21 mouse cellular contexts compared by ENCODE assay signal in the genomic region with DNA sequence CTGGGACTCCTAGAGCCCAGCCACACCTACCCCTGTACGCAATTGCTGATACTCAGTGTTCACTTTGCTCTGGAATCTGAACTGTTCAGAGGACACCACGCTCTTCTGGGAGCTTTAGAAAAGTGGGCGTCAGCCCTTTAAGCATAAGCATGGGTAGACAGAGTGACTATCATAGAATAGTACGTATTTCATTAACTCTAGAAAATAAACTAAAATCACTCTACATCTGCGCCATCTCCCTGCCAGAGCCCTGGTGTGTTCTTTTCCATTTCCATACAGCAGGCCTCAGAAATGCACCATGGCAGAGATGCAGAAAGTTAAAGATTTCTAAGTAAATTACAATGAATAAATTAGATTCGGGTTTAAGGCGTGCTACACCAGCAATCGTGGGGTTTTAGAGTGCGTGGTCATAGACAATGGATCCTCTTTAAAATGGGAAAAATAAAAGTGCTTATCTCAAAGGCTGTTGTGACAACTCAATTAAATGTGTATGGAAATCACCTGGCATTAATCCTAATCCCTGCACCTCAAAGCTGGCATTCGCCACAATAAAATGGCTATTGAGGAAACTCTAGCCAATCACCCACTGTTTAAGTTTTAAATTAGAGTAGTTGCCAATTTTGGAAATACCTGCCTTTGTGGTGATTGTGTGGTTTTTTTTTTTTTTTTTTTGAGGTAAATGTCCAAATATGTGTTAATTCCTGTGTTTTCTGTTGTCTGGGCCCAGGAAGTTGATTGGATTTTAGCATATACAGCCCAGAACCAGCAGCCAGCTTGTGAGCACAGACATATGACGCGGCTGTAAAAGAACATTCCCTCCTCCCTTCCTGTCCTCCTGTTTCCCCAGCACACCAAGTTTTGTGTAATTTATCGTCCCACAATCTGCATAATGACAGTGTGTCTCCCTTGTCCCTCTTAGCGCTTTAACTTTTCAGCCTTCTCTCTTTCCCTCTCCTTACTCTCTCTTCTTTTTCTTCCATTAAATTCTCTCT.
DNase-seq lines count a peak whose midpoint lies in the region; ATAC-seq and TF ChIP-seq lines count a peak whose summit lies in the region.
"Had no signal": no experiment of that assay in that cellular context is flagged by ENCODE, and none has a peak within 500 bp of the region (broad histone marks: within the 10 kb centered on the region; RNA-seq: fewer than 3 reads in every experiment).

No protein-coding gene starts in this region.

- H3K9ac ChIP-seq in forebrain, embryonic 13.5 days, result no peak overlapping the region
- H3K9ac ChIP-seq in hindbrain, embryonic 12.5 days, result no peak overlapping the region
- H3K9ac ChIP-seq in hindbrain, postnatal 0 days (replicated peaks; ENCODE audit: low read length), result no peak overlapping the region
- H3K9ac ChIP-seq: heart, embryonic 13.5 days had no signal

- TF ChIP-seq CTCF in hindbrain, postnatal 0 days (IDR thresholded peaks at IDR 0.05; ENCODE audit: low read depth), result no peak
- no peak for TF ChIP-seq CTCF in layer of hippocampus, adult 2 months (conservative IDR thresholded peaks at IDR 0.05)

- no peak overlapping the region for H3K27ac ChIP-seq in forebrain, embryonic 13.5 days
- no peak overlapping the region for H3K27ac ChIP-seq in forebrain, embryonic 10.5 days
- H3K27ac ChIP-seq in hindbrain, embryonic 12.5 days, result 0 out of 2 replicates have a peak overlapping the region, but pooled peaks have one; percentile 23
- H3K27ac ChIP-seq in hindbrain, postnatal 0 days, result no peak overlapping the region
- 0 out of 2 replicates have a peak overlapping the region, but pooled peaks have one; percentile 8 for H3K27ac ChIP-seq in layer of hippocampus, adult 2 months
- H3K27ac ChIP-seq: embryonic facial prominence, embryonic 10.5 days; gastrocnemius, adult 2 months; heart, embryonic 13.5 days had no signal

- no peak overlapping the region for H3K4me3 ChIP-seq in forebrain, embryonic 13.5 days
- no peak overlapping the region for H3K4me3 ChIP-seq in forebrain, embryonic 10.5 days
- no peak overlapping the region for H3K4me3 ChIP-seq in hindbrain, embryonic 12.5 days
- no peak overlapping the region for H3K4me3 ChIP-seq in hindbrain, postnatal 0 days (ENCODE audit: low read length)
- H3K4me3 ChIP-seq in layer of hippocampus, adult 2 months, result no peak overlapping the region
- H3K4me3 ChIP-seq: embryonic facial prominence, embryonic 10.5 days; gastrocnemius, adult 2 months; heart, embryonic 13.5 days had no signal

- peaks cover 15% of the 10 kb centered on the region; the same call in 1 of the 2 replicates for H3K27me3 ChIP-seq in forebrain, embryonic 13.5 days
- H3K27me3 ChIP-seq in forebrain, embryonic 10.5 days (ENCODE audit: poor library complexity, severe bottlenecking), result no peaks in the 10 kb centered on the region
- H3K27me3 ChIP-seq in hindbrain, embryonic 12.5 days, result no peaks in the 10 kb centered on the region
- no peaks in the 10 kb centered on the region for H3K27me3 ChIP-seq in hindbrain, postnatal 0 days (ENCODE audit: insufficient read depth, low read length)
- H3K27me3 ChIP-seq: heart, embryonic 13.5 days had no signal

- H3K4me2 ChIP-seq in forebrain, embryonic 13.5 days, result no peak overlapping the region
- H3K4me2 ChIP-seq in hindbrain, embryonic 12.5 days (replicated peaks), result no peak overlapping the region
- no peak overlapping the region for H3K4me2 ChIP-seq in hindbrain, postnatal 0 days (ENCODE audit: low read depth, low read length)
- H3K4me2 ChIP-seq: heart, embryonic 13.5 days had no signal

- H3K36me3 ChIP-seq in forebrain, embryonic 13.5 days (ENCODE audit: poor library complexity, severe bottlenecking), result no peaks in the 10 kb centered on the region
- H3K36me3 ChIP-seq in forebrain, embryonic 10.5 days (replicated peaks), result no peaks in the 10 kb centered on the region
- no peaks in the 10 kb centered on the region for H3K36me3 ChIP-seq in hindbrain, embryonic 12.5 days
- no peaks in the 10 kb centered on the region for H3K36me3 ChIP-seq in hindbrain, postnatal 0 days (ENCODE audit: insufficient read depth, low read length)
- H3K36me3 ChIP-seq: embryonic facial prominence, embryonic 10.5 days; G1E; heart, embryonic 13.5 days had no signal

- peaks cover 40% of the 10 kb centered on the region for H3K4me1 ChIP-seq in forebrain, embryonic 13.5 days
- peaks cover 38% of the 10 kb centered on the region for H3K4me1 ChIP-seq in forebrain, embryonic 10.5 days
- peaks cover 11% of the 10 kb centered on the region; the same call in 1 of the 2 replicates for H3K4me1 ChIP-seq in hindbrain, embryonic 12.5 days
- no peaks in the 10 kb centered on the region for H3K4me1 ChIP-seq in hindbrain, postnatal 0 days (ENCODE audit: insufficient read depth, low read length)
- H3K4me1 ChIP-seq: heart, embryonic 13.5 days had no signal

- no peak for DNase-seq in forebrain, embryonic 10.5 days (ENCODE audit: extremely low spot score, low spot score)
- DNase-seq in hindbrain, postnatal 0 days (ENCODE audit: low spot score), result no peak
- no peak for DNase-seq in layer of hippocampus, adult 2 months (ENCODE audit: low spot score in 2 of 2)
- no peak for DNase-seq in layer of hippocampus, adult 18-20 months (ENCODE audit: low spot score in 2 of 2)
- DNase-seq in T-cell, adult 2 months (ENCODE audit: low spot score), result no peak
- DNase-seq: adrenal gland, adult 2 months; adrenal gland, postnatal 25 days; B cell, adult 2 months; cerebellum, adult 2 months; gastrocnemius, adult 2 months; gastrocnemius, postnatal 25 days; heart, postnatal 4 days; kidney, adult 8-10 months had no signal

- ATAC-seq in forebrain, embryonic 13.5 days, result peak; percentile 72
- no peak for ATAC-seq in hindbrain, embryonic 12.5 days (ENCODE audit: low FRiP score)
- no peak for ATAC-seq in hindbrain, postnatal 0 days
- ATAC-seq: CD4-positive, CD25-positive, alpha-beta regulatory T cell, adult 4 months; inflammation-experienced regulatory T-cells, adult 6 months; intestine, postnatal 0 days had no signal

- 33% methylated on average over 14 of the region's 14 CpGs for WGBS in forebrain, embryonic 13.5 days
- 66% methylated on average over 14 of the region's 14 CpGs for WGBS in forebrain, embryonic 10.5 days
- WGBS in hindbrain, embryonic 12.5 days, result 83% methylated on average over 14 of the region's 14 CpGs
- WGBS in hindbrain, postnatal 0 days, result 67% methylated on average over 14 of the region's 14 CpGs

- no peaks in the 10 kb centered on the region for H3K9me3 ChIP-seq in forebrain, embryonic 13.5 days (replicated peaks)
- no peaks in the 10 kb centered on the region for H3K9me3 ChIP-seq in forebrain, embryonic 10.5 days
- no peaks in the 10 kb centered on the region for H3K9me3 ChIP-seq in hindbrain, embryonic 12.5 days (replicated peaks)
- H3K9me3 ChIP-seq in hindbrain, postnatal 0 days (ENCODE audit: low read length), result no peaks in the 10 kb centered on the region
- H3K9me3 ChIP-seq: embryonic facial prominence, embryonic 10.5 days; heart, embryonic 13.5 days had no signal

Comparison
In these comparisons a context has a peak if more than half of its experiments do, and no peak if none do; other contexts are left out.
1. H3K27ac ChIP-seq: peak in hindbrain, embryonic 12.5 days (single experiment) and layer of hippocampus, adult 2 months (single experiment); none in forebrain, embryonic 13.5 days (single experiment), forebrain, embryonic 10.5 days (single experiment) and hindbrain, postnatal 0 days (single experiment).